Mouse (Mus musculus): ENCODE measurements around the gene Gm21985. TPM values are rescaled to one million over a fixed set of nuclear protein-coding genes. Genes with fewer than 3 reads are reported as not detected.

Gene Gm21985
- polyA plus RNA-seq (2015; fragmentation: Nextera tagmentation; extraction: Ambion mirVana), result not detected in 2 replicates

DNA sequence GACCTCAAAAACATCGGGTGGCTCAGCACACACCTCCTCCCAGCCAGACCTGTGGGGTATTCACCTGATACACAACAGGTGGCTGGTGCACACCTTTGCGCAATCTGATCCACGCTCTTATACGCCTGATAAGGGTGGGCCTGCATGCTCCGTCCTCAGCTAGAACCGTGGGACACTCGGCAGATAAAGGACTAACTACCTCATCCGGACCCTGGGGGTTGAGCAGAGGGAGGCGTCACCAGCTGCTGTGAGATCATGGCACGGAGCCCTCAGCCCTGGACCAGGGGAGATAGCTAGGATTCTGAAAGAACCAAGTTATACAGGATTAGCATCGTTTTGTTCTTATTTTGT is at the start of gene Gm21985:
Gene Gm21985 (plus strand): TSS at position 73 of the 351 bp plus-strand sequence.
- H3K4me1 ChIP-seq, result peaks cover 10% of the 10 kb centered on the region
- H3K9ac ChIP-seq, result peak within 1 kb of the TSS; percentile 76
- H3K4me3 ChIP-seq (replicated peaks), result peak within 1 kb of the TSS; percentile 78
- no peaks in the 10 kb centered on the region for H3K9me3 ChIP-seq
- H3K27ac ChIP-seq, result peak within 1 kb of the TSS; percentile 79
- peak within 1 kb of the TSS; percentile 76 for H3K4me2 ChIP-seq
- ATAC-seq (ENCODE audit: insufficient read depth, low FRiP score, low read depth), result peak; percentile 36
- WGBS, result under 1% methylated on average over 11 of the region's 11 CpGs
- H3K36me3 ChIP-seq, result no peaks in the 10 kb centered on the region
- no peaks in the 10 kb centered on the region for H3K27me3 ChIP-seq (replicated peaks)

- 65% methylated on average over 6 of the region's 6 CpGs for WGBS
- H3K27me3 ChIP-seq (replicated peaks), result no peaks in the 10 kb centered on the region
- no peak for ATAC-seq (ENCODE audit: insufficient read depth, low FRiP score, low read depth)
- H3K27ac ChIP-seq, result no peak overlapping the region
- H3K4me2 ChIP-seq, result no peak overlapping the region
- H3K9me3 ChIP-seq, result no peaks in the 10 kb centered on the region
- no peaks in the 10 kb centered on the region for H3K36me3 ChIP-seq
- no peak overlapping the region for H3K4me3 ChIP-seq (replicated peaks)
- H3K9ac ChIP-seq, result no peak overlapping the region
- H3K4me1 ChIP-seq, result no peaks in the 10 kb centered on the region
These were observed 48.5 kb upstream of the Gm21985 start for GRCm38 (mm10) chr2:112217614-112218013.

GRCm38 (mm10) chr2:112220880-112221279 is 45.2 kb upstream of the Gm21985 start:
- Histone ChIP-seq H3K27me3 (replicated peaks) (no peaks in the 10 kb centered on the region), H3K9ac (no peak overlapping the region), H3K27ac (no peak overlapping the region), H3K4me2 (no peak overlapping the region), H3K36me3 (no peaks in the 10 kb centered on the region), H3K9me3 (no peaks in the 10 kb centered on the region), H3K4me3 (replicated peaks) (no peak overlapping the region), H3K4me1 (no peaks in the 10 kb centered on the region)
- ATAC-seq (ENCODE audit: insufficient read depth, low FRiP score, low read depth), result no peak
- WGBS, result 75% methylated on average over 5 of the region's 5 CpGs

DNA sequence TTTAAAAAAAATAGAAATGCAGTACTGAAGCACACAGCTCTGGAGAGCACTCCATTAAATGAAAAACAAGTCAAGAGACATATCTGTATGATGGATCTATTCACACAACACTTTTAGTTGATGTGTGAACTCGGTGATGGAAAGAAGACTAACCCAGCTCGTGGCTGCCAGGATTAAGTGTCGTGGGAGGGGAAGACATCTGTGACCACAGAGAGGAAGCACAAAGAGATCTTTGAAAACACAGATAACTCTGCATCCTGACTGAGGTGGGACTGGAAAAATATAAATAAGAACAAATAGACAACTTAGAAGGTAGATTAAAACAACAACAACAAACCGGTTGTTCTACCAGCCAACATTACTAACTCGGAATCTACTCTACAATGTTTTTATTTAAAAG is 43.5 kb upstream of the Gm21985 start:
- Histone ChIP-seq H3K4me3 (replicated peaks) (no peak overlapping the region), H3K9me3 (no peaks in the 10 kb centered on the region), H3K27ac (no peak overlapping the region), H3K4me2 (no peak overlapping the region), H3K9ac (no peak overlapping the region), H3K27me3 (replicated peaks) (no peaks in the 10 kb centered on the region), H3K4me1 (no peaks in the 10 kb centered on the region), H3K36me3 (no peaks in the 10 kb centered on the region)
- no peak for ATAC-seq (ENCODE audit: insufficient read depth, low FRiP score, low read depth)
- 66% methylated on average over 5 of the region's 5 CpGs for WGBS

DNA sequence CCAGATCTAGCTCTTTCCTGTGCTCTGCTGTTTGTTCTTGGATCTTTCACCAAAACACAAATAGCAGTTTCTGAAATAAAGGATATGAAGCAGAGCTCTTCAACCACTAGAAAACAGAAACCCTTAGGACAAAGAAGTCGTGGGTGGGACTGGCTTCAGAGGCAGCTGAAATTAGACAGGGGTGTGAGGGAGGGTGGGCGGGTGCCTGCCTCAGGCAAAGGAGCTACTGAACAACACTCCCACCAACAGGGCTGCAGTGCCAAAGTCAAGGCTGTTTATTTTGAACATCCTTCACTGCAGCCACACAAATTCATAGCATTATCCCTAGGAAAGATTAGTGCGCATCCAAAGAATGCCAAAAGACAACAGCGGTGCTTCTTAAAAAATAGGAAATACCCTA is 41.8 kb upstream of the Gm21985 start:
- H3K9me3 ChIP-seq, result no peaks in the 10 kb centered on the region
- no peaks in the 10 kb centered on the region for H3K27me3 ChIP-seq (replicated peaks)
- 57% methylated on average over 4 of the region's 4 CpGs for WGBS
- H3K4me3 ChIP-seq (replicated peaks), result no peak overlapping the region
- no peak overlapping the region for H3K9ac ChIP-seq
- H3K36me3 ChIP-seq, result no peaks in the 10 kb centered on the region
- H3K4me2 ChIP-seq, result no peak overlapping the region
- H3K4me1 ChIP-seq, result no peaks in the 10 kb centered on the region
- no peak overlapping the region for H3K27ac ChIP-seq
- no peak for ATAC-seq (ENCODE audit: insufficient read depth, low FRiP score, low read depth)

GRCm38 (mm10) chr2:112232623-112233022 is 33.5 kb upstream of the Gm21985 start:
- no peak for ATAC-seq (ENCODE audit: insufficient read depth, low FRiP score, low read depth)
- H3K4me3 ChIP-seq (replicated peaks), result no peak overlapping the region
- H3K27ac ChIP-seq, result no peak overlapping the region
- 67% methylated on average over 1 of the region's 1 CpGs for WGBS
- H3K27me3 ChIP-seq (replicated peaks), result no peaks in the 10 kb centered on the region
- no peaks in the 10 kb centered on the region for H3K4me1 ChIP-seq
- no peaks in the 10 kb centered on the region for H3K9me3 ChIP-seq
- no peak overlapping the region for H3K9ac ChIP-seq
- H3K4me2 ChIP-seq, result no peak overlapping the region
- no peaks in the 10 kb centered on the region for H3K36me3 ChIP-seq

- no peak overlapping the region for H3K9ac ChIP-seq
- H3K9me3 ChIP-seq, result no peaks in the 10 kb centered on the region
- no peak overlapping the region for H3K27ac ChIP-seq
- no peak for ATAC-seq (ENCODE audit: insufficient read depth, low FRiP score, low read depth)
- no peak overlapping the region for H3K4me3 ChIP-seq (replicated peaks)
- H3K36me3 ChIP-seq, result no peaks in the 10 kb centered on the region
- H3K4me1 ChIP-seq, result peaks cover 12% of the 10 kb centered on the region; the same call in 1 of the 2 replicates
- no peaks in the 10 kb centered on the region for H3K27me3 ChIP-seq (replicated peaks)
- no peak overlapping the region for H3K4me2 ChIP-seq
- WGBS, result 76% methylated on average over 2 of the region's 2 CpGs
These were observed 29.5 kb upstream of the Gm21985 start for GRCm38 (mm10) chr2:112236620-112237019.

GRCm38 (mm10) chr2:112238006-112238405 is 28.1 kb upstream of the Gm21985 start:
- H3K4me3 ChIP-seq (replicated peaks), result no peak overlapping the region
- H3K9ac ChIP-seq, result no peak overlapping the region
- no peaks in the 10 kb centered on the region for H3K9me3 ChIP-seq
- H3K4me2 ChIP-seq, result no peak overlapping the region
- H3K27me3 ChIP-seq (replicated peaks), result no peaks in the 10 kb centered on the region
- no peak; the same call in 1 of the 2 replicates for ATAC-seq (ENCODE audit: insufficient read depth, low FRiP score, low read depth)
- peaks cover 12% of the 10 kb centered on the region; the same call in 1 of the 2 replicates for H3K4me1 ChIP-seq
- H3K36me3 ChIP-seq, result no peaks in the 10 kb centered on the region
- H3K27ac ChIP-seq, result peak overlapping the region; percentile 44; the same call in 1 of the 2 replicates
- WGBS, result 9% methylated on average over 4 of the region's 4 CpGs

DNA sequence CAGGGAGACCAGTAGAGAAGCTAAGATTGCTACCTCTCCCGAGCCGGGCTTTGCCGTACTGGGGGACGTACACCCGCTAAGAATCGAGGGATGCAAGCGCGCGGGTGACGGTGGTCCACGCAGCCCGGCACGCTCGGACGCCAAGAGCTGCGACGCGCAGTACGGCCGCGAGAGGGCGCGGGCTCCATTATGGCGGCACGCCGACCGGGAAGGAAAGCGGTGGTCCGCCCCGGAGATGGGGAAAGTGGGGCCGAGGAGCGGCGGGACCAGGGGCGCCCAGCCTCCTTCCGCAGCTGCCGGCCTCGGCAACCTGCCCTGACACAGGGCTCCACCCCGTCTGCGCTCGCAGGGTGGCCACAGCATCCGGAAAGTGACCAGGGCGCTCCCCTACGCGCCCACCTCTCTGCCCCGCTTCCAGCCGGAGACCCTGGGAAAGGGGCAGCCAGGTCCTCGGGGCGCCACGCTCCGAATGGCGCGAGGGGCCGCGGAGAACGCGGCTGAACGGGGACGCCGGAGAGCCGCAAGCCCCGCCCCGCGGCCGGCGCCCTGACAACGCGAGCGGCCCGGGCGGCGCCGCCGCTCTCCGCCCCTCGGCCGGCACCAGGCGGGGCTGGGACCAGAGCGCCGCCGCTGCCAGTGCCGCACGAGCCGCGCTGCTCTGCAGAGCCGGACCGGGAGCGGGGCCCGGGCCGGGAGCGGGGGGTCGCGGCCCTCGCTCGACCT is 26.7 kb upstream of the Gm21985 start, which contains the start of gene Lpcat4:
Gene Lpcat4 (plus strand): TSS at position 257 of the 723 bp plus-strand sequence.
- WGBS, result under 1% methylated on average over 92 of the region's 94 CpGs
- Histone ChIP-seq H3K36me3 (no peaks in the 10 kb centered on the region), H3K4me3 (replicated peaks) (peak within 1 kb of the TSS; percentile 90), H3K4me2 (peak within 1 kb of the TSS; percentile 85), H3K4me1 (peaks cover 16% of the 10 kb centered on the region; the same call in 1 of the 2 replicates), H3K9me3 (no peaks in the 10 kb centered on the region), H3K9ac (peak within 1 kb of the TSS; percentile 88), H3K27me3 (replicated peaks) (no peaks in the 10 kb centered on the region), H3K27ac (peak within 1 kb of the TSS; percentile 95)
- ATAC-seq (ENCODE audit: insufficient read depth, low FRiP score, low read depth), result peak; percentile 82

- H3K27me3 ChIP-seq (replicated peaks), result no peaks in the 10 kb centered on the region
- peak overlapping the region; percentile 90 for H3K4me3 ChIP-seq (replicated peaks)
- H3K4me1 ChIP-seq, result peaks cover 20% of the 10 kb centered on the region; the same call in 1 of the 2 replicates
- H3K27ac ChIP-seq, result peak overlapping the region; percentile 95
- H3K9me3 ChIP-seq, result no peaks in the 10 kb centered on the region
- peak overlapping the region; percentile 85 for H3K4me2 ChIP-seq
- peak; percentile 20; the same call in 1 of the 2 replicates for ATAC-seq (ENCODE audit: insufficient read depth, low FRiP score, low read depth)
- H3K36me3 ChIP-seq, result no peaks in the 10 kb centered on the region
- WGBS, result under 1% methylated on average over 19 of the region's 28 CpGs
- H3K9ac ChIP-seq, result peak overlapping the region; percentile 59
These were observed 26.0 kb upstream of the Gm21985 start for GRCm38 (mm10) chr2:112239935-112240721.

GRCm38 (mm10) chr2:112241787-112242186 is 24.3 kb upstream of the Gm21985 start:
- no peak for ATAC-seq (ENCODE audit: insufficient read depth, low FRiP score, low read depth)
- Histone ChIP-seq H3K27me3 (replicated peaks) (no peaks in the 10 kb centered on the region), H3K27ac (no peak overlapping the region), H3K9ac (no peak overlapping the region), H3K9me3 (no peaks in the 10 kb centered on the region), H3K4me2 (no peak overlapping the region), H3K36me3 (no peaks in the 10 kb centered on the region; the same call in 1 of the 2 replicates), H3K4me3 (replicated peaks) (no peak overlapping the region), H3K4me1 (peaks cover 25% of the 10 kb centered on the region)
- 74% methylated on average over 14 of the region's 14 CpGs for WGBS

GRCm38 (mm10) chr2:112245307-112245706 is 20.8 kb upstream of the Gm21985 start:
- H3K9ac ChIP-seq, result no peak overlapping the region
- H3K27me3 ChIP-seq (replicated peaks), result no peaks in the 10 kb centered on the region
- whole genome bisulfite sequencing, result 70% methylated on average over 5 of the region's 5 CpGs
- no peaks in the 10 kb centered on the region for H3K9me3 ChIP-seq
- no peaks in the 10 kb centered on the region; the same call in 1 of the 2 replicates for H3K36me3 ChIP-seq
- peak; percentile 38; the same call in 1 of the 2 replicates for ATAC-seq (ENCODE audit: insufficient read depth, low FRiP score, low read depth)
- no peak overlapping the region for H3K4me3 ChIP-seq (replicated peaks)
- H3K4me2 ChIP-seq, result no peak overlapping the region
- peaks cover 20% of the 10 kb centered on the region for H3K4me1 ChIP-seq
- H3K27ac ChIP-seq, result peak overlapping the region; percentile 18; the same call in 1 of the 2 replicates

All from stomach, embryonic 15.5 days (tissue).